Mouse (Mus musculus): ENCODE measurements around the gene Metap2.

DNA sequence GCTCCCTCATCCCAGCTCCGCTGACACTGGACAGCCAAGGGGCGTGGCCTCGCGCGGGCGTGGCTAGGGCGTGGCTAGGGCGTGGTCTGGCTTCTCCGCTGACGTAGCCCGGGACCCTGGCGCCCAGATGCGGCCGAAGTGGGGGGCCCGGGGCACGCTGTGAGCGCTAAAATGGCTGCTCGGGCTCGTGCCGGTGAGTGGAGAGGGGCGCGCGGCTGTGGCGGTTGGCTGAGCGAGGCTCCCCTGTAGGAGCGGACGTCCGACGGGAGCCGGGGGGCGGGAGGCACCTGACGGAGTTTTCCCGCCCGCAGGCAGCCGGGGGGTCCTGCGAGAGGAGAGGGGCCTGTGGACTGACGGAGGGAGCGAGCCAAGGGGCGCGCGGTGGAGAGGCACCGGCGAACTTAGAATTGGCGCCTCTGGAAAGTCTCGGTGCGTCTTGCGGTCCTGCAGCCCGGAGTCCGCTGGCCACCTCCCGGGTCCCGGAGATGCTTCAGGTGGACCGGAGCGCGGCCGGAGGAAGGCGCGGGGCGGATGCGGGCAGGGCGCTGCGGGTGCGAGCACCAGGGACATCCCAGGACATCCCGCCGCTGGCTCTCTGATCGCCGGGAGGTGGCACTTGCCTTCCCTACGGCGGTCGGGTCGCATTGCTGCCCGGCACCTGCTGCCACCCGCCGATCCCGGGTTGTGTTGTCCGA, 63.0 kb downstream of the Metap2 start:
- TF ChIP-seq POLR2A (IDR thresholded peaks at IDR 0.05; ENCODE audit: extremely low read depth, insufficient read depth, low read length) (no peak), CTCF (IDR thresholded peaks at IDR 0.05; ENCODE audit: low read depth, low read length) (no peak)
